In genomic region chr9:72451111-72451510, GRCm38 (mm10) we compare ENCODE assay signal across 14 mouse cellular contexts.
"Had no signal": no experiment of that assay in that cellular context is flagged by ENCODE, and none has a peak within 500 bp of the region (broad histone marks: within the 10 kb centered on the region; RNA-seq: fewer than 3 reads in every experiment).

No protein-coding gene starts in this region.

- H3K27ac ChIP-seq: intestine, embryonic 15.5 days; limb, embryonic 13.5 days; midbrain, embryonic 12.5 days had no signal

- H3K9me3 ChIP-seq: intestine, embryonic 15.5 days; limb, embryonic 13.5 days; liver, embryonic 13.5 days; megakaryocyte, embryonic 14.5 days; midbrain, embryonic 12.5 days had no signal

- H3K4me3 ChIP-seq: intestine, embryonic 15.5 days; limb, embryonic 13.5 days; liver, embryonic 13.5 days; megakaryocyte, embryonic 14.5 days; midbrain, embryonic 12.5 days had no signal

- H3K36me3 ChIP-seq: intestine, embryonic 15.5 days had no signal

- ATAC-seq: intestine, embryonic 15.5 days; midbrain, embryonic 16.5 days had no signal

- H3K4me1 ChIP-seq: intestine, embryonic 15.5 days; limb, embryonic 13.5 days; midbrain, embryonic 12.5 days had no signal

- H3K4me2 ChIP-seq: intestine, embryonic 15.5 days; limb, embryonic 13.5 days; liver, embryonic 13.5 days; lung, embryonic 14.5 days; midbrain, embryonic 12.5 days had no signal

- DNase-seq: kidney, adult 18-20 months; kidney, postnatal 10 days; kidney, postnatal 4 days; left cerebral cortex, postnatal 4 days; liver, embryonic 13.5 days; lung, embryonic 14.5 days; lung, postnatal 10 days; lung, postnatal 4 days; thymus, postnatal 36 days had no signal

- H3K9ac ChIP-seq: intestine, embryonic 15.5 days; limb, embryonic 13.5 days; liver, embryonic 13.5 days; lung, embryonic 14.5 days; midbrain, embryonic 12.5 days had no signal

- H3K27me3 ChIP-seq: intestine, embryonic 15.5 days; limb, embryonic 13.5 days; liver, embryonic 13.5 days; megakaryocyte, embryonic 14.5 days; midbrain, embryonic 12.5 days had no signal
